Mouse (Mus musculus): ENCODE measurements around the gene Fus.

DNA sequence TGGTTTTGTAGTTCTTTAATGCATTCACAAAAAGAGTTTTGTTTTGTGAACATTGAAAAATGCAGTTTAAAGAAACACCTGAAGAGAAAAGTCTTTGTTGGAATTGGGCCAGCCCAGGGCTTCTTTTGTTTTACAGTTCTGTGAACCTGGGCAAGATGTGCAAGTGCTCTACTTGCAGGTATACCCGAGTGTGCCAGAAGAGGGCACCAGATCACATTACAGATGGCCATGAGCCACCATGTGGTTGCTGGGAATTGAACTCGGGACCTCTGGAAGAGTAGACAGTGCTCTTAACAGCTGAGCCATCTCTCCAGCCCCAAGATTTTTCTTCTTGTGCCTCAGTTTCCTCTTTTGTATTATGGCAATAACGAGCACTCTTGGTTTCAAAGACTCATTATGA lies 49.1 kb upstream of the Fus start:
- TF ChIP-seq TAL1 (IDR thresholded peaks at IDR 0.05; ENCODE audit: low read length) = no peak
- TF ChIP-seq GATA1 (IDR thresholded peaks at IDR 0.05; ENCODE audit: low read length) = no peak
